Mouse (Mus musculus) midbrain, embryonic 11.5 days (tissue): ENCODE data around the gene Cnot3. TPM values are rescaled to one million over a fixed set of nuclear protein-coding genes. Genes with fewer than 3 reads are reported as not detected.
"Not testable (repeated sequence)": the region's sequence is repeated elsewhere in the genome, so short reads cannot be mapped to it uniquely, and the experiment has no call there.

Experiments
- ATAC-seq: fragments of 200-750 bp; cut with Nextera tagmentation; 2 replicates; pipeline ENCODE4 v1.8.0; 2017; ENCODE audit warnings: moderate TSS enrichment, moderate library complexity; ENCODE audit not compliant: low FRiP score
- DNase-seq: peaks from one replicate; pipeline ENCODE4 v3.0.0; 2015; ENCODE audit warnings: low spot score; ENCODE audit errors: missing footprints
- H3K27ac ChIP-seq: fragments of 300-500 bp; sonication (generic); 2 replicates; pipeline ENCODE4 v1.5.1; 2014; ENCODE audit warnings: low read depth, low read length
- H3K27me3 ChIP-seq: fragments of 300-500 bp; sonication (generic); 2 replicates; pipeline ENCODE4 v1.6.1; 2014; ENCODE audit warnings: mild to moderate bottlenecking, low read length, moderate library complexity, mixed read lengths; ENCODE audit not compliant: control insufficient read depth, insufficient read depth
- H3K36me3 ChIP-seq: fragments of 300-500 bp; sonication (generic); 2 replicates; pipeline ENCODE4 v1.6.1; 2014; ENCODE audit warnings: mild to moderate bottlenecking, low read length, moderate library complexity, mixed read lengths; ENCODE audit not compliant: control insufficient read depth, insufficient read depth
- H3K4me1 ChIP-seq: fragments of 300-500 bp; sonication (generic); 2 replicates; pipeline ENCODE4 v1.6.1; 2014; ENCODE audit warnings: low read length; ENCODE audit not compliant: control insufficient read depth, insufficient read depth
- H3K4me2 ChIP-seq: fragments of 300-500 bp; sonication (generic); 2 replicates; pipeline ENCODE4 v1.6.1; 2014; ENCODE audit warnings: mild to moderate bottlenecking, moderate library complexity
- H3K4me3 ChIP-seq: fragments of 300-500 bp; sonication (generic); 2 replicates; pipeline ENCODE4 v1.5.1; 2014; ENCODE audit warnings: low read depth, low read length
- H3K9ac ChIP-seq: fragments of 300-500 bp; sonication (generic); 2 replicates; pipeline ENCODE4 v1.6.1; 2014; ENCODE audit warnings: low read length
- H3K9me3 ChIP-seq: fragments of 300-500 bp; sonication (generic); 2 replicates; pipeline ENCODE4 v1.6.1; 2016; ENCODE audit warnings: low read length; ENCODE audit not compliant: control insufficient read depth
- WGBS: fragments of 180-500 bp; shearing (Covaris S2); extraction: QIAGEN DNeasy Blood & Tissue Kit; methylation state at CpG from one replicate; pipeline ENCODE4 v1.1.7; 2014; 5-methylcytosine and 5-hydroxymethylcytosine counted together
- microRNA-seq: library from miRNA; unstranded; fragments of <30 nt; microRNA quantifications from one replicate; pipeline ENCODE4, GENCODE M21; 2017
- polyA plus RNA-seq: library from polyadenylated mRNA; unstranded; fragments of >200 nt; fragmentation: Nextera tagmentation; extraction: Ambion mirVana; gene quantifications from 2 replicates; pipeline ENCODE4 v1.2.1, GENCODE M21; 2014

Gene Cnot3
- polyA plus RNA-seq, 1 experiment from 2014 or later: 63.0 TPM

DNA sequence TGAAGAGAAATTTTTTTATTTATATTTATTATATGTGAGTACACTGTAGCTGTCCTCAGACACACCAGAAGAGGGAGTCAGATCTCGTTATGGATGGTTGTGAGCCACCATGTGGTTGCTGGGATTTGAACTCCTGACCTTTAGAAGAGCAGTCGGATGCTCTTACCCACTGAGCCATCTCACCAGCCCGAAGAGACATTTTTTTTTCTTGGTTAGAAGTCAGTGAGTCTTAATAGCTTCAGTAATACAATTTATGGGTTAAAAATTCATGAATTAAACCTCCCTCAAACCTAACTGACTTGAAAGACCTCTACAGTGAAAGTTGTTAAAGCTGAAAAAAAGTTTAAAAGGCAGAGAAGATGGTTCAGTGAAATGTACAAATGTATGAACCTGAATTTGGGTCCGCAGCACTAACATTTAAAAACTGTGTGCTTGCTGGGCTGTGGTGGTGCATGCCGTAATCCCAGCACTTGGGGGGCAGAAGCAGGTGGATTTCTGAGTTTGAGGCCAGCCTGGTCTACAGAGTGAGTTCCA is 63.4 kb downstream of the Cnot3 start:
- ATAC-seq, DNase-seq, H3K9ac ChIP-seq, H3K9me3 ChIP-seq, H3K4me1 ChIP-seq, H3K4me3 ChIP-seq, H3K4me2 ChIP-seq, H3K36me3 ChIP-seq, H3K27me3 ChIP-seq, H3K27ac ChIP-seq: not testable (repeated sequence)
- 45% methylated on average over 5 of the region's 5 CpGs for whole genome bisulfite sequencing

DNA sequence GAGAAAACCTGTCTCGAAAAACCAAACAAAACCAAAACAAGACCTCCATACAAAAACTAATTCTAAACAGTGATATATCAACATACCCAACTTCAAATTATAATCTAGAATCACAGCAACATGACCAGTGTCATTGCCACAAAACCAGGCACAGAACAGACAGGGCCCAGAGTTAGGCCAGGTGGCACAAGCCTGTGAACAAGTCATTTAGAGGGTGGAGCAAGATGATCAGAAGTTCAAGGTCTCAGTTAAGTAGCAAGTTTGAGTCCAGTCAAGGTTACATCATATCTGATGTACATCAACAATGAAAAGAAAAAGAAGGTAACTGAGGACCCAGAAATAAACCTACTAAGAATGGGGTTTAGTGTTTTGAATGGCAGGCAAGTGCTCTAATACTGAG is 63.9 kb downstream of the Cnot3 start:
- no peak overlapping the region for H3K4me3 ChIP-seq
- no peak overlapping the region for H3K4me2 ChIP-seq
- H3K4me1 ChIP-seq: peaks cover 10% of the 10 kb centered on the region
- no peaks in the 10 kb centered on the region for H3K9me3 ChIP-seq
- ATAC-seq (no peak), DNase-seq (no peak)
- peaks cover 9% of the 10 kb centered on the region; the same call in 1 of the 2 replicates for H3K36me3 ChIP-seq
- H3K27ac ChIP-seq: no peak overlapping the region
- 85% methylated on average over 1 of the region's 1 CpGs for WGBS
- H3K27me3 ChIP-seq: no peaks in the 10 kb centered on the region
- no peak overlapping the region for H3K9ac ChIP-seq

Small RNA genes lying within 50 kb of the gene (microRNA-seq; reads per million reads assigned to microRNA genes)
- gene Mir3572: 4.4 reads per million, percentile 19 among the genes with 10 or more reads in this experiment

Other genes with a start within 250 kb of the Cnot3 start
- gene Cacng6, start 221.1 kb upstream of the Cnot3 start, polyA plus RNA-seq: not detected in 2 replicates
- gene Tarm1, start 142.6 kb upstream of the Cnot3 start, polyA plus RNA-seq: not detected in 2 replicates
- gene Oscar, start 29.1 kb upstream of the Cnot3 start, polyA plus RNA-seq: 0.08 and 0.25 TPM in 2 replicates
- gene Ndufa3, start 27.9 kb upstream of the Cnot3 start, polyA plus RNA-seq: 299 and 373 TPM in 2 replicates
- gene Tfpt, start 15.3 kb upstream of the Cnot3 start, polyA plus RNA-seq: 29.9 and 31.0 TPM in 2 replicates
- gene Prpf31, start 15.3 kb upstream of the Cnot3 start, polyA plus RNA-seq: 140 and 148 TPM in 2 replicates
- gene Leng1, start 20.6 kb downstream of the Cnot3 start, polyA plus RNA-seq: 16.4 and 16.9 TPM in 2 replicates
- gene Tmc4, start 32.3 kb downstream of the Cnot3 start, polyA plus RNA-seq: 2.4 and 2.5 TPM in 2 replicates
- 199 and 222 TPM in 2 replicates for gene Tsen34, start 47.6 kb downstream of the Cnot3 start, polyA plus RNA-seq
- 21.7 and 23.8 TPM in 2 replicates for gene Mboat7, start 48.3 kb downstream of the Cnot3 start, polyA plus RNA-seq
- gene Rps9, start 58.7 kb downstream of the Cnot3 start, polyA plus RNA-seq: 1,245 and 1,271 TPM in 2 replicates
- gene Pirb, start 75.1 kb downstream of the Cnot3 start, polyA plus RNA-seq: 0.14 and 0.19 TPM in 2 replicates
- not detected in 2 replicates for gene Gm15448, start 180.4 kb downstream of the Cnot3 start, polyA plus RNA-seq
- not detected in 2 replicates for gene Pira2, start 199.8 kb downstream of the Cnot3 start, polyA plus RNA-seq